8 mouse cellular contexts compared by ENCODE assay signal in the genomic region with DNA sequence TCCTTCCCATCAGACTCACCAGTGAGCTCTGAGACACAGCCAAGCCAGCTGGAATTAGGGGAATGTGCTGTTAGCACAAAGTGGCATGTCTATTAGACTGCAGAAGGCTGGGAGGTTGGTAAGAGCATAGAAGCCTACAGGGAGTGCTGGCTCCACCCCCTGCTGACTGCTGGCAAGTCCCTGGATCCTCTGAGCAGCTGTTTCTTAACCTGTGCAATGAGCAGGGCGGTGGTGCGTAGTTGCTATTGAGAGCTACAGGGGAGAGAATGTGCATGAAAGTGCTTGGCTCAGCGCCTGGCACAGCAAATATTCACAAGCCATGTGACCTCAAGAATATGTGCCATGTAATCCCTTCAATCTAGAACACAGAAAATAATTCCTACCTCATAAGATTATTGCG.
A peak's percentile ranks its signal among the peaks of the same experiment; 100 is the strongest.
DNase-seq lines count a peak whose midpoint lies in the region; ATAC-seq and TF ChIP-seq lines count a peak whose summit lies in the region.

No protein-coding gene starts in this region.

- H3K4me2 ChIP-seq in hindbrain, embryonic 13.5 days = no peak overlapping the region
- H3K4me2 ChIP-seq in hindbrain, embryonic 11.5 days (replicated peaks; ENCODE audit: low read depth, low read length) = no peak overlapping the region

- H3K9ac ChIP-seq in hindbrain, embryonic 13.5 days = no peak overlapping the region
- H3K9ac ChIP-seq in hindbrain, embryonic 11.5 days (ENCODE audit: low read depth, low read length) = no peak overlapping the region

- no peaks in the 10 kb centered on the region for H3K9me3 ChIP-seq in hindbrain, embryonic 13.5 days
- H3K9me3 ChIP-seq in hindbrain, embryonic 11.5 days (ENCODE audit: control insufficient read depth, low read length) = no peaks in the 10 kb centered on the region

- no peaks in the 10 kb centered on the region for H3K36me3 ChIP-seq in hindbrain, embryonic 13.5 days
- no peaks in the 10 kb centered on the region for H3K36me3 ChIP-seq in hindbrain, embryonic 11.5 days (ENCODE audit: control insufficient read depth, insufficient read depth, low read length)

- TF ChIP-seq POLR2A in lung, adult 2 months (IDR thresholded peaks at IDR 0.05; ENCODE audit: borderline replicate concordance, extremely low read depth, low read depth, low read length) = no peak

- TF ChIP-seq CTCF in lung, adult 2 months (IDR thresholded peaks at IDR 0.05; ENCODE audit: insufficient read depth, low read length) = no peak

- 0 out of 2 replicates have a peak, but pooled peaks cover 5% of the 10 kb centered on the region for H3K4me1 ChIP-seq in hindbrain, embryonic 13.5 days (replicated peaks)
- H3K4me1 ChIP-seq in hindbrain, embryonic 11.5 days (replicated peaks; ENCODE audit: control insufficient read depth, insufficient read depth, low read length) = no peaks in the 10 kb centered on the region
- H3K4me1 ChIP-seq in lung, adult 2 months (ENCODE audit: control insufficient read depth, insufficient read depth, low read length) = no peaks in the 10 kb centered on the region

- 75% methylated on average over 4 of the region's 4 CpGs for WGBS in hindbrain, embryonic 13.5 days
- 91% methylated on average over 4 of the region's 4 CpGs for WGBS in hindbrain, embryonic 11.5 days
- 59% methylated on average over 4 of the region's 4 CpGs for WGBS in lung, adult 2 months

- peak; percentile 63; the same call in 1 of the 2 replicates for ATAC-seq in hindbrain, embryonic 13.5 days (ENCODE audit: low FRiP score)
- no peak for ATAC-seq in hindbrain, embryonic 11.5 days (ENCODE audit: low FRiP score)
- no peak for ATAC-seq in megakaryocyte-erythroid progenitor cell, adult 5-6 weeks (replicated peaks; ENCODE audit: low FRiP score, low TSS enrichment, poor library complexity, severe bottlenecking)

- no peak overlapping the region for H3K4me3 ChIP-seq in hindbrain, embryonic 13.5 days
- no peak overlapping the region for H3K4me3 ChIP-seq in hindbrain, embryonic 11.5 days (ENCODE audit: low read depth, low read length)
- H3K4me3 ChIP-seq in lung, adult 2 months (replicated peaks; ENCODE audit: extremely low read depth, low read depth, low read length) = no peak overlapping the region

- H3K27me3 ChIP-seq in hindbrain, embryonic 13.5 days = no peaks in the 10 kb centered on the region
- no peaks in the 10 kb centered on the region for H3K27me3 ChIP-seq in hindbrain, embryonic 11.5 days (ENCODE audit: control insufficient read depth, insufficient read depth, low read length)

- no peak overlapping the region for H3K27ac ChIP-seq in hindbrain, embryonic 13.5 days
- H3K27ac ChIP-seq in hindbrain, embryonic 11.5 days (ENCODE audit: low read depth, low read length) = no peak overlapping the region

- DNase-seq in adrenal gland, postnatal 10 days = peak; percentile 52
- DNase-seq in adrenal gland, adult 8-10 months = no peak
- no peak for DNase-seq in hindbrain, embryonic 11.5 days (ENCODE audit: low spot score)
- DNase-seq in gonadal fat pad, adult 2 months (ENCODE audit: low read depth) = peak; percentile 38
- DNase-seq in lung, adult 2 months = peak; percentile 54
- DNase-seq in thymus, postnatal 25 days = no peak

Comparison
In these comparisons a context has a peak if more than half of its experiments do, and no peak if none do; other contexts are left out.
1. DNase-seq: peak in adrenal gland, postnatal 10 days (single experiment), gonadal fat pad, adult 2 months (single experiment) and lung, adult 2 months (single experiment); none in adrenal gland, adult 8-10 months (single experiment), hindbrain, embryonic 11.5 days (single experiment) and thymus, postnatal 25 days (single experiment).